Mouse (Mus musculus): ENCODE results near the gene Isyna1. TPM values are rescaled to one million over a fixed set of nuclear protein-coding genes. Genes with fewer than 3 reads are reported as not detected.

The Isyna1 gene
- polyA plus RNA-seq, 1 experiment from 2014 or later: 57.9 TPM

DNA sequence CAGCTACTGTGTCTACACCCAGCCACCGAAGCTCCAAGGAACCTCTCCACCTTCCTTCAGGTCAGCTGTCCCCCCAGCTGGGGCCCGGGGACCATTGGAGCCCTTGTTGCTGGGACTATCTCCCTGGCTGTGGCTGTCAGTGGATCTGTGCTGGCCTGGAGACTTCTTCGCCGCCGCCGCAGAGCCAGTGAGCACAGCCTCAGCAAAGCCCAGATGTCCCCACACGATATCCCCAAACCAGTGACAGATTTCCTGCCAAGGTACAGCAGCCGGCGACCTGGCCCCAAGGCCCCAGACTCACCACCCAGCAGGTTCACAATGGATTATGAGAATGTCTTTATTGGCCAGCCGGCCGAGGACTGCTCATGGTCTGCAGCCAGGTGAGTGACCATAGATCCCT, 23.8 kb downstream of the Isyna1 start:
- DNase-seq (ENCODE audit: low spot score): no peak
- WGBS: 81% methylated on average over 11 of the region's 11 CpGs
- no peak overlapping the region for H3K27ac ChIP-seq (ENCODE audit: low read depth, low read length)

DNA sequence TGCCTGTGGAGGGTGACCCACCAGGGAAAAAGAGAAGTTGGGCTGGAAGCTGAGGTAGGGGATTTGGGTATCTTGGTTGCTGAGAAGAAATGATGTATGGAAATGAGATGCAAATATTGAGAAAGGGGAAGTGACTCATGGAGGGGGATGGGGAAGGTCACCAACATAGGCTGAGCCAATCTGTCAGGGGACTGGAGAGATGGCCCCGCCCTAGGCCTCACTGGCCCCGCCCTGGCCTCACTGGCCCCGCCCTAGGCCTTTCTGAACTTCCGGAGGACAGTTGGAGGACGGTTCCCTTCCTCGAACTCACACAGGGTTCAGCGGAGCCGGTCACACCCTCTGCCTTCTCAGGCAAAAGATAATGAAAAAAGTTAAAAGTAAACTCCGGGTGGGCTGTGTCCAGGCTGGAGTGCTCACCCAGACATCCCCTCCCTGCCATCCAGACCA, 24.7 kb downstream of the Isyna1 start:
- H3K9me3 ChIP-seq (ENCODE audit: control insufficient read depth, low read length): no peaks in the 10 kb centered on the region
- no peak overlapping the region for H3K4me3 ChIP-seq (ENCODE audit: low read depth, low read length)
- H3K36me3 ChIP-seq (ENCODE audit: control insufficient read depth, insufficient read depth, low read length): no peaks in the 10 kb centered on the region
- 26% methylated on average over 9 of the region's 9 CpGs for WGBS
- H3K9ac ChIP-seq (ENCODE audit: low read depth, low read length): no peak overlapping the region
- DNase-seq (ENCODE audit: low spot score) (peak; percentile 72), ATAC-seq (ENCODE audit: low FRiP score) (peak; percentile 87)
- H3K4me1 ChIP-seq (replicated peaks; ENCODE audit: control insufficient read depth, insufficient read depth, low read length): no peaks in the 10 kb centered on the region
- no peak overlapping the region for H3K4me2 ChIP-seq (replicated peaks; ENCODE audit: low read depth, low read length)
- H3K27me3 ChIP-seq (ENCODE audit: control insufficient read depth, insufficient read depth, low read length): no peaks in the 10 kb centered on the region; the same call in 1 of the 2 replicates
- H3K27ac ChIP-seq (ENCODE audit: low read depth, low read length): no peak overlapping the region

More for the DNA sequence above, 23.8 kb downstream of the Isyna1 start:
- Histone ChIP-seq H3K9me3 (ENCODE audit: control insufficient read depth, low read length) (no peaks in the 10 kb centered on the region), H3K27me3 (ENCODE audit: control insufficient read depth, insufficient read depth, low read length) (no peaks in the 10 kb centered on the region; the same call in 1 of the 2 replicates), H3K36me3 (ENCODE audit: control insufficient read depth, insufficient read depth, low read length) (no peaks in the 10 kb centered on the region), H3K4me1 (replicated peaks; ENCODE audit: control insufficient read depth, insufficient read depth, low read length) (no peaks in the 10 kb centered on the region), H3K4me3 (ENCODE audit: low read depth, low read length) (no peak overlapping the region), H3K4me2 (replicated peaks; ENCODE audit: low read depth, low read length) (no peak overlapping the region), H3K9ac (ENCODE audit: low read depth, low read length) (no peak overlapping the region)
- ATAC-seq (ENCODE audit: low FRiP score): no peak

DNA sequence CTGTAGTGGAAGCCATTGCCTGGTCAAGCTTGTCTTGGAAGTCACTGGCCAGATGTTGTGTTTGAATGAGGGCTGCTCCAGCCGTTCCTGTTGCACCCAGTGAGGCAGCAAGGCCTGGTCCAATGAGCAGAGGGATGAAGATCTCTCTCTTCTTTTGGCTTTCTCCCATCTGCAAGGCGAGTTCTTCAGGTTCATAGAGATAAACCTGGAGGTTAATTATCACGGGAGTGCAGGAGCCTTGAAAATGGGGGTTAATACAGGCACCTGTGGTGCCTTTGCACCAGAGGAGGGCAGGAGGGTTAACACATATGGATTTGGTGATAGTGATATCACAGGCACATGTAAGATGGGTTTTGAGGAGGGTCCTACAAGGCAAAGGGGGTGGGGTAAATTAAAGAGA, 28.0 kb downstream of the Isyna1 start:
- Histone ChIP-seq H3K27ac (ENCODE audit: low read depth, low read length) (no peak overlapping the region), H3K4me3 (ENCODE audit: low read depth, low read length) (no peak overlapping the region), H3K4me2 (replicated peaks; ENCODE audit: low read depth, low read length) (no peak overlapping the region), H3K27me3 (ENCODE audit: control insufficient read depth, insufficient read depth, low read length) (no peaks in the 10 kb centered on the region; the same call in 1 of the 2 replicates), H3K4me1 (replicated peaks; ENCODE audit: control insufficient read depth, insufficient read depth, low read length) (no peaks in the 10 kb centered on the region), H3K9me3 (ENCODE audit: control insufficient read depth, low read length) (no peaks in the 10 kb centered on the region), H3K9ac (ENCODE audit: low read depth, low read length) (no peak overlapping the region), H3K36me3 (ENCODE audit: control insufficient read depth, insufficient read depth, low read length) (no peaks in the 10 kb centered on the region)
- WGBS: 64% methylated on average over 3 of the region's 3 CpGs
- DNase-seq (ENCODE audit: low spot score) (no peak), ATAC-seq (ENCODE audit: low FRiP score) (no peak)

DNA sequence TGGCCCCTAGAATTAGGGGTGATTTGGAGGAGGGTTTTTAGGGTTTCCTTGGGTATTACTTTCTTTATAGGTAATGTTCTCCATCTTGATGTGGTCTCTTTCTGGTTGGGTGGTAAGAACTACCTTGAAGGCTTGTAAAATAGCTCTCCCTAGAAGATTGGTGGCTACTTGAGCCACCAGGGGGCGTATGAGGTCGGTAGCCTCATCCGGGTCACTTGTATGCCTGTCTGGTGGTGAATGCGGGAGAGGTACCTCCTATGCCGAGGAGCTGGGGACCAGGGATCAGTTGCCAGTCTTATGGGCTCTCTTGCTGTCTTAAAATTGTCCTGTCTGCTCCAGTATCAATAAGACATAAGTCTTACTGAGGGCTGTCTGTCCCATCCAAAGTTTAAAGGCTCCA, 30.9 kb downstream of the Isyna1 start:
- Histone ChIP-seq H3K27ac (ENCODE audit: low read depth, low read length) (no peak overlapping the region), H3K4me3 (ENCODE audit: low read depth, low read length) (no peak overlapping the region), H3K4me2 (replicated peaks; ENCODE audit: low read depth, low read length) (no peak overlapping the region), H3K36me3 (ENCODE audit: control insufficient read depth, insufficient read depth, low read length) (no peaks in the 10 kb centered on the region), H3K9ac (ENCODE audit: low read depth, low read length) (no peak overlapping the region), H3K4me1 (replicated peaks; ENCODE audit: control insufficient read depth, insufficient read depth, low read length) (no peaks in the 10 kb centered on the region; the same call in 1 of the 2 replicates), H3K9me3 (ENCODE audit: control insufficient read depth, low read length) (no peaks in the 10 kb centered on the region), H3K27me3 (ENCODE audit: control insufficient read depth, insufficient read depth, low read length) (no peaks in the 10 kb centered on the region)
- 28% methylated on average over 5 of the region's 5 CpGs for WGBS
- DNase-seq (ENCODE audit: low spot score) (peak; percentile 80), ATAC-seq (ENCODE audit: low FRiP score) (no peak)

DNA sequence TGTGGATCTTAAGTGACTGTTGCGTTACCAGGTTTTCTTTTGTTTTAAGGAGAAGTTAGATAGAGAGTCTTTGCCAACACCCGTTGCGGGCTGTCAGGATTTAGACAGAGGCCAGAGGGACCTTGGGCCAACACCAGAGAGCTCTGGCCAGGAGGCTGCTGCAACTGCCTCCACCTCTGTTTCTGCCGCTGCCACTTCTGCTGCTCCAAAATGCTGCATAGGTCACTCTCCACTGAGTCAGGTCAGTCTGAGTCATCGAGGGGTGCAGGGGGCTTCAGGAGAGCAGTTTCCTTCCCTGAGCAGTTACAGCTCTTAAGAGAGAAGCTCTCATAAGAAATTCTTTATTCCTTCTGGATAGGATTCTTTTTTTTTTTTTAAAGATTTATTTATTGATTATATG, 32.9 kb downstream of the Isyna1 start:
- H3K9me3 ChIP-seq (ENCODE audit: control insufficient read depth, low read length): no peaks in the 10 kb centered on the region
- WGBS: 94% methylated on average over 5 of the region's 5 CpGs
- no peak for DNase-seq (ENCODE audit: low spot score)
- no peak overlapping the region for H3K4me2 ChIP-seq (replicated peaks; ENCODE audit: low read depth, low read length)
- no peak for ATAC-seq (ENCODE audit: low FRiP score)
- H3K36me3 ChIP-seq (ENCODE audit: control insufficient read depth, insufficient read depth, low read length): no peaks in the 10 kb centered on the region
- no peak overlapping the region for H3K27ac ChIP-seq (ENCODE audit: low read depth, low read length)
- H3K4me3 ChIP-seq (ENCODE audit: low read depth, low read length): no peak overlapping the region
- peaks cover 5% of the 10 kb centered on the region for H3K27me3 ChIP-seq (ENCODE audit: control insufficient read depth, insufficient read depth, low read length)
- no peaks in the 10 kb centered on the region; the same call in 1 of the 2 replicates for H3K4me1 ChIP-seq (replicated peaks; ENCODE audit: control insufficient read depth, insufficient read depth, low read length)
- H3K9ac ChIP-seq (ENCODE audit: low read depth, low read length): no peak overlapping the region

DNA sequence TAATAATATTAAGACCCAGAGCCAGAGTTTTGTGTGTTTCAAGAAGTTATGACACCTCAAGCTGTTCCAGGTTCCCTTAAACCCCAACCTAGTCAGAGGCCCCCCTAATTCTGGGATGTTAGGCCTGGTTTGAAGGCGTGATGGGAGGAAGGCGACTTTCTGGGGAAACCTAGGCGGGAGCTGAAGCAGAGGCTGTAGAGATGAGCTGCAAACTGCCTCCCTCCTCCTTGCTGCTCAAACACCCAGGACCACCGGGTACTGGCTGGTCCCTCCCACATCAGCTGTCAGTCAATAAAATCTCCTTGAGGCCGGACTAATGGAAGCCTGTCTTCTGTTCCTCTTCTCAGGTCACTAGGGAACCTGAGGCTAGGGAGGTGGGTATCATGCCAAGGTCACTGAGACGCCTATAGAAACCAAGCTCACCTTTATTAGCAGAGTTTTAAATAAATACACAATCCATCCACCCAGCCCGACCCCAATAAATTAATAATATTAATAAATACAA, 34.9 kb downstream of the Isyna1 start:
- peak overlapping the region; percentile 45; the same call in 1 of the 2 replicates for H3K9ac ChIP-seq (ENCODE audit: low read depth, low read length)
- no peaks in the 10 kb centered on the region for H3K9me3 ChIP-seq (ENCODE audit: control insufficient read depth, low read length)
- H3K4me2 ChIP-seq (replicated peaks; ENCODE audit: low read depth, low read length): peak overlapping the region; percentile 58; the same call in 1 of the 2 replicates
- H3K27me3 ChIP-seq (ENCODE audit: control insufficient read depth, insufficient read depth, low read length): peaks cover 5% of the 10 kb centered on the region
- H3K4me1 ChIP-seq (replicated peaks; ENCODE audit: control insufficient read depth, insufficient read depth, low read length): no peaks in the 10 kb centered on the region; the same call in 1 of the 2 replicates
- H3K4me3 ChIP-seq (ENCODE audit: low read depth, low read length): no peak overlapping the region; the same call in 1 of the 2 replicates
- H3K27ac ChIP-seq (ENCODE audit: low read depth, low read length): no peak overlapping the region
- 66% methylated on average over 7 of the region's 7 CpGs for WGBS
- peak; percentile 0; the same call in 1 of the 2 replicates for ATAC-seq (ENCODE audit: low FRiP score)
- no peak for DNase-seq (ENCODE audit: low spot score)
- H3K36me3 ChIP-seq (ENCODE audit: control insufficient read depth, insufficient read depth, low read length): no peaks in the 10 kb centered on the region

DNA sequence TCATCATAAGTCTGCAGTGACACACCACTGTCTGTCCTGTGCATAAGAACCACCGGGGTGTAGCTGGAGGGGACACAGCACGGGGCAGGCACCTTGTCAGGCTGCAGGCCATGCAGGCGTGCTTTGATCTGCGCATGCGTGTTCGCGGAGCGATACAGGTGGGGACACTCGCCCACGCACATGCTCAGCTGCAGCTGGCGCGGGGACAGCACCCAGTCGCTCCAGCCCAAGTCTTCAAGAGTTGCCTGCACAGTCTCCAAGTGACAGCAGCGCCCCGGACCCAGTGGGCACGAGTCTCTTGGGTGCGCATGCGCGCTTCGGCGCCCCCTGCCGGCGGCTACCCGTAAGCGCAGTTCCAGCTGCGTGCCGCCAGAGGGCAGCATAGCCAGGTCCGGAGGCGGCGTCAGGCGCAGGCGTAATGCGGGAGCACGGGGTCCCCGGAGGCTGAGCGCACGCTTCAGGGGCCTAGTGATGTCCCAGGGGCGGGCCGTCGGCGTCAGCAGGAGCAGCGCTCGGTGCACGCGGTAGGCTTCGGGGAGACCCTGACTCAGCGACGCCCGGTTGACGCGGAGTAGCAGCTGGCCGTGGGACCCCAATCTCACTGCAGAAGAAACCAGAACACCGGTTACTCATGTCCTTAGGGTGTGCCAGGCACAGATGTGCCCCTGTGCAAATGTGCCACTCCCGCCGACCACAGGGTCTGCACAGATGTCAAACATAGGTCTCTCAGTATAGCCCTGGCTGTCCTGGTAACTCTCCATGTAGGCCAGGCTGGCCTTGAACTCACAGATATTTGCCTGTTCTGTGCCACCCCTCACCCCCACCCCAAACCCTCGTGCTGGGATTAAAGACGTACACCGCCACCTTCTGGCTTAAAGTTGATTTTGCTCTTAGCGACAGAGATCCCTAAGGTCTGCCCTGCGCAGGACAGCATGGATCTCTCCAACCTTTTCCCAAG, 35.7 kb downstream of the Isyna1 start:
- ATAC-seq (ENCODE audit: low FRiP score) (peak; percentile 92), DNase-seq (ENCODE audit: low spot score) (peak; percentile 95)
- no peaks in the 10 kb centered on the region; the same call in 1 of the 2 replicates for H3K4me1 ChIP-seq (replicated peaks; ENCODE audit: control insufficient read depth, insufficient read depth, low read length)
- no peaks in the 10 kb centered on the region for H3K36me3 ChIP-seq (ENCODE audit: control insufficient read depth, insufficient read depth, low read length)
- H3K27ac ChIP-seq (ENCODE audit: low read depth, low read length): 0 out of 2 replicates have a peak overlapping the region, but pooled peaks have one; percentile 2
- 1% methylated on average over 60 of the region's 60 CpGs for WGBS
- peaks cover 5% of the 10 kb centered on the region for H3K27me3 ChIP-seq (ENCODE audit: control insufficient read depth, insufficient read depth, low read length)
- peak overlapping the region; percentile 58 for H3K4me2 ChIP-seq (replicated peaks; ENCODE audit: low read depth, low read length)
- H3K9ac ChIP-seq (ENCODE audit: low read depth, low read length): peak overlapping the region; percentile 45; the same call in 1 of the 2 replicates
- H3K9me3 ChIP-seq (ENCODE audit: control insufficient read depth, low read length): no peaks in the 10 kb centered on the region
- H3K4me3 ChIP-seq (ENCODE audit: low read depth, low read length): peak overlapping the region; percentile 39

DNA sequence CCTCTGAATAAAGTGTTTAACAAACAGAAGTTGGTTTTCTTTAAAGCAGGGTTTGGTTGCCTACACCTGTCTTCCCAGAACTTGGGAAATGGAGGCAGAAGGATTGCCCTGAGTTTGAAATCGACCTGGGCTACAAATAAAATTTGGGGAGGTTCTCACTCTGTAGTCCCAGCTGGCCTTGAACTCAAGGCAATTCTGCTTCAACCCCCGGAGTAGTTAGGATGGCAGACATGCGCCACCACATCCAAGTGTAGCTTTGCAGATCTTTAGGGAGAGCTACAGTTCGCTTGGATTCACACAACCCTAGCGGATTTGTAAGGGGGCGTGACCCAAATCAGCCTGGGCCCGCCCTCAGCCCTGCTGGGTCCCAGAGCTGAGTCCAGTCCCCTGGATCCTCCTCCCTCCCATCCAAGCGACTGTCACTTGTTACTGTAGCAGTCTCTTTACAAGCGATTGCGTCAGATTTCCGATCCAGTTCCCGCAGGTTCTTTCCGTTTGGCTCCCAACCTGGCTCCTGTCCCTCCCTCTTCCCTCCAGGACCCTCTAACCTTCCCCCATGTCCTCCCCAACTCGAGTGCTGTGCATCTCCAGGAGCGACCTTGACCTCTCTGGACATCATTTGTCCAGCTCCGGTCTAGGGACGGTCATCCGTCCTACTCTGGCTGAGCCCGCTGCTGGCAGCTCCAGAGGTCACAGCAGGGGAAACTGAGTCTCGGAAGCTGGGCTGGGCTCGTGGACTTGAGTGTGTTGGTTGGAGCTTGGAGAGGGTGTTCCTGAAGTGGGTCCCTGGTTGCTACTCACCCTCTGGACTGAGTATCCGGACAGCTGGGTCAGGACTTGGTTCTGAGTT, 36.6 kb downstream of the Isyna1 start:
- no peaks in the 10 kb centered on the region; the same call in 1 of the 2 replicates for H3K4me1 ChIP-seq (replicated peaks; ENCODE audit: control insufficient read depth, insufficient read depth, low read length)
- WGBS: 10% methylated on average over 22 of the region's 22 CpGs
- no peak overlapping the region for H3K4me2 ChIP-seq (replicated peaks; ENCODE audit: low read depth, low read length)
- no peaks in the 10 kb centered on the region for H3K9me3 ChIP-seq (ENCODE audit: control insufficient read depth, low read length)
- no peak overlapping the region for H3K4me3 ChIP-seq (ENCODE audit: low read depth, low read length)
- peaks cover 5% of the 10 kb centered on the region for H3K27me3 ChIP-seq (ENCODE audit: control insufficient read depth, insufficient read depth, low read length)
- no peaks in the 10 kb centered on the region for H3K36me3 ChIP-seq (ENCODE audit: control insufficient read depth, insufficient read depth, low read length)
- no peak overlapping the region for H3K9ac ChIP-seq (ENCODE audit: low read depth, low read length)
- H3K27ac ChIP-seq (ENCODE audit: low read depth, low read length): no peak overlapping the region
- peak; percentile 33; the same call in 1 of the 2 replicates for ATAC-seq (ENCODE audit: low FRiP score)
- DNase-seq (ENCODE audit: low spot score): peak; percentile 61
